Mouse (Mus musculus) thymus, postnatal 25 days (tissue): ENCODE measurements around the gene Adgrd1.

Source experiments
- DNase-seq: peaks from one replicate; pipeline ENCODE4 v3.0.0; 2022

Adgrd1 gene

GRCm38 (mm10) chr5:129163416-129163815, 66.9 kb downstream of the Adgrd1 start:
- DNase-seq = no peak

GRCm38 (mm10) chr5:129164091-129164490, 67.5 kb downstream of the Adgrd1 start:
- DNase-seq = no peak

- DNase-seq = no peak
Measured at GRCm38 (mm10) chr5:129164911-129165584, 68.5 kb downstream of the Adgrd1 start.

- no peak for DNase-seq
Measured at GRCm38 (mm10) chr5:129165595-129165994, 69.0 kb downstream of the Adgrd1 start.

- no peak for DNase-seq
Measured at GRCm38 (mm10) chr5:129169090-129169489, 72.5 kb downstream of the Adgrd1 start.

GRCm38 (mm10) chr5:129169567-129169966, 73.0 kb downstream of the Adgrd1 start:
- no peak for DNase-seq

GRCm38 (mm10) chr5:129172533-129172932, 76.0 kb downstream of the Adgrd1 start:
- no peak for DNase-seq

- no peak for DNase-seq
Measured at GRCm38 (mm10) chr5:129175925-129176324, 79.4 kb downstream of the Adgrd1 start.

- DNase-seq = peak; percentile 79
Measured at GRCm38 (mm10) chr5:129177697-129178511, 81.4 kb downstream of the Adgrd1 start.

- DNase-seq = no peak
Measured at GRCm38 (mm10) chr5:129179356-129179755, 82.8 kb downstream of the Adgrd1 start.

- no peak for DNase-seq
Measured at GRCm38 (mm10) chr5:129179995-129180714, 83.6 kb downstream of the Adgrd1 start.

- DNase-seq = no peak
Measured at GRCm38 (mm10) chr5:129180715-129181228, 84.2 kb downstream of the Adgrd1 start.

- no peak for DNase-seq
Measured at GRCm38 (mm10) chr5:129181450-129181849, 84.9 kb downstream of the Adgrd1 start.

- DNase-seq = no peak
Measured at GRCm38 (mm10) chr5:129182554-129182953, 86.0 kb downstream of the Adgrd1 start.

- DNase-seq = peak; percentile 42
Measured at GRCm38 (mm10) chr5:129186260-129186659, 89.7 kb downstream of the Adgrd1 start.

GRCm38 (mm10) chr5:129186926-129187325, 90.4 kb downstream of the Adgrd1 start:
- DNase-seq = no peak

- DNase-seq = no peak
Measured at GRCm38 (mm10) chr5:129189071-129189470, 92.5 kb downstream of the Adgrd1 start.

- no peak for DNase-seq
Measured at GRCm38 (mm10) chr5:129190077-129190476, 93.5 kb downstream of the Adgrd1 start.

- no peak for DNase-seq
Measured at GRCm38 (mm10) chr5:129196501-129196900, 100.0 kb downstream of the Adgrd1 start.

GRCm38 (mm10) chr5:129196971-129197519, 100.5 kb downstream of the Adgrd1 start:
- DNase-seq = no peak

- no peak for DNase-seq
Measured at GRCm38 (mm10) chr5:129200132-129200531, 103.6 kb downstream of the Adgrd1 start.

- DNase-seq = no peak
Measured at GRCm38 (mm10) chr5:129208279-129208678, 111.7 kb downstream of the Adgrd1 start.

GRCm38 (mm10) chr5:129208845-129209244, 112.3 kb downstream of the Adgrd1 start:
- no peak for DNase-seq
